13 mouse cellular contexts compared by ENCODE assay signal in genomic region chr11:20442476-20442875, GRCm38 (mm10).
"Had no signal": no experiment of that assay in that cellular context is flagged by ENCODE, and none has a peak within 500 bp of the region (broad histone marks: within the 10 kb centered on the region; RNA-seq: fewer than 3 reads in every experiment).

No protein-coding gene starts in this region.

- H3K9ac ChIP-seq: liver, embryonic 15.5 days had no signal

- H3K4me3 ChIP-seq: left cerebral cortex, adult 2 months; limb, embryonic 10.5 days; liver, embryonic 15.5 days; megakaryocyte, embryonic 14.5 days had no signal

- DNase-seq: kidney, adult 2 months; kidney, postnatal 25 days; lung, adult 2 months; lung, postnatal 10 days; midbrain, embryonic 14.5 days; thymus, postnatal 4 days had no signal

- H3K9me3 ChIP-seq: limb, embryonic 10.5 days; liver, embryonic 15.5 days had no signal

- H3K27me3 ChIP-seq: liver, embryonic 15.5 days had no signal

- H3K27ac ChIP-seq: left cerebral cortex, adult 2 months; limb, embryonic 10.5 days; liver, embryonic 15.5 days; macrophage; stomach, postnatal 0 days had no signal

- H3K36me3 ChIP-seq: limb, embryonic 10.5 days; liver, embryonic 15.5 days had no signal

- H3K4me2 ChIP-seq: liver, embryonic 11.5 days; liver, embryonic 15.5 days had no signal
